Mouse (Mus musculus) lung, adult 18-20 months (tissue): ENCODE results near the gene Ppp4r1.

ENCODE experiments used
- DNase-seq, 2 experiments: peaks; one replicate each; pipeline ENCODE4 v3.0.0; 2022; ENCODE audit warnings: mixed read lengths in 2 of 2

The Ppp4r1 gene

DNA sequence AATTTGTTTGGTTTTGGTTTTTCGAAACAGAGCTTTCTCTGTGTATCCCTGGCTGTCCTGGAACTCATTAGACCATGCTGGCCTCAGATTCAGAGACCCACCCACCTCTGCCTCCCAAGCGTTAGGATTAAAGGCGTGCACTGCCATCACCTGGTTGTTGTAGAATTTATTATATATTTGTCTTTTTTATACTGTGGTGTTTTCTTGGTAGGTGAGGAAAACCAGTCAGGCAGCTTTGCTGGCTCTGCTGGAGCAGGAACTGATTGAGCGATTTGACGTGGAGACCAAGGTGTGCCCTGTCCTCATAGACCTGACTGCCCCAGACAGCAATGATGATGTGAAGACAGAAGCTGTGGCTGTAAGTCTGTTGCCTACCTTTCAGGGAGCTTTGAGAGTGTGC, 28.7 kb downstream of the Ppp4r1 start:
- peak in 1 of 2 experiments; percentile 43 for DNase-seq

DNA sequence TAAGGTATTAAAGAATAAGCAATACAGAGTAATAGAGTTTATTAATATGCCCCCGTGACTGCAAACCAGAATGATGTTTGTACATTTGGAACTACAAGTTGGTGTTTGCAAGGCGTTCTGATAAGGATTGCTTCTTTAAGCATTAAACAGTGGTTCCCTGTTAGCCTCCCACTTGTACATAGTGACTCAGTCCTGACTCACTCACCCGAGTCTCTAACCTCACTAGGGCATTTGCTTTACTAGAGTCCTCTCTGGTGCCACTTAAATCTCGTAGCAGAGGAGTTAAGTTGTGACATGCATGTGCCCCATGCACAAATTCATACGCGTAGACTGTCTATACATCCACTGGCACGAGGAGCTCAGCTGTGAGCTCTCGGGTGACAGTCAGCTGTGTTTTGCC, 31.4 kb downstream of the Ppp4r1 start:
- DNase-seq = no peak

DNA sequence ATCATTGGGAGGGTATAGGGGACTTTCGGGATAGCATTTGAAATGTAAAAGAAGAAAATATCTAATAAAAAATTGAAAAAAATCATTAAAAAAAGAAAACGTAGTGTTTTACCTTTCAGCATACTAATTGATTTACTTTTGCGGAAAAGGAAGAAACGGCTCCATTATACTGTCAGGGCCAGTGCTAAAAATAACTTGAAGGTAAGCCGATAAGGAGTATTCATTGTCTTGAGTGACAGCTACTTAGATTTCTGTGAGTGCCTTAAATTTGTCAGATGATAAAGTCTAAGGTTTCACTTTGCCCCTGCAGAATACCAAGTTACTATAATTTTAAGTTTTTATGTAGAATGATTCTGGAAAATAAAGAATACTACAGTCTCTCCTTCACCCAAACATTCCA, 37.8 kb downstream of the Ppp4r1 start:
- DNase-seq = no peak

DNA sequence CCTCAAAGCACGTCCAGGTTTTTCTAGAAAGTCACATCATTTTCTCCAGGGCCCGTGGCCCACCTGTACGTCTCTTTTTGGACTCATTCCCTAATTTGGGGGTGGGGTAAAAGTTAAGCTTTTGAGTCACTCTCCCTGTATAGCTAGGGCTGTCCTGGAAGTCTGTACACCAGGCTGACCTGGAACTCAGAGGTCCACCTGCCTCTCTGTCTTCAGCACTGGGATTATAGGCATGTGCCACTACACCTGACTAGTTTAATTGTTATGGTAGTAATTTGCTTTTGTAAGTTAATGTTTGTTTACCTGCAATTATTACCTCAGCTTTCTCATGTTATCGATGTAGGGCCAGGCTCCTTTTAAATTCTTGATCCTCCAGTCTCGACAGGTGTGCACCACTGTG, 40.0 kb downstream of the Ppp4r1 start:
- DNase-seq = no peak

DNA sequence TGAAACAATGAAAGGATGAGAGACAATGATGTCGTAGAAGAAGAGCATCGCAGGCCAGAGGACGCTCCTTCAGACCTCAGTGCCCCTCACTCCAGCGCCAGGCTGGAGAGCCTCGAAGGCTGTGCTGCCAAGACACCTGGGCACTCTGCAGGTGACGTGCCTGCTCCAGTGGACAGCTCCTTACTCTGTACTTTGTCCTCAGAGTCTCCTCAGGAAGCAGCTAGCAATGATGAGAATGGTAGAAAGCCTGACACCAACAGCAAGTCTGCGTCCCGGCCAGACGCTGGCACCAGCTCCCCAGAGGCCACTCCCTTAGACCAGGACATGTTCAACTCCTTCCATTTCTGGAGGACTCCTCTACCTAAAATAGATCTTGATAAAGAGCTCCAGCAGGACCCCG, 41.9 kb downstream of the Ppp4r1 start:
- no peak for DNase-seq

DNA sequence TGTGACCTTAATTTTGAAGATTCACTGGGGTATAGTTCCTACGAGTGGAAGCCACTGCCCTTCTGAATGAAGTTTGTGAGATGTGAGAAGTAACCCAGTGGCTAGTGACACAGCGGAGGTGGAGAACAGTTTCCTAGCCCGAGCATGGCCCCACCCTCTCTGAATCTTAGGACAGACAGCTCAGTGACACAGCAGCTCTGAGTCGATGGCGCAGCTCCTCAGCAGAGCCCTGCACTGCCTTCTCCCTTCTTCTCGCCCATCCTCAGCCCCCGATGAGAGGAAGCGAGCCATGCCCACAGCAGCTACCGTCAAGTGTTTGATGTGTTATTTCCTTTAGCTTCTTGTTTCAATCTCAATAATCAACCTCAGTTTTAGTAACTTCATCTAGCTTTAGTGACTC, 43.9 kb downstream of the Ppp4r1 start:
- DNase-seq = no peak

DNA sequence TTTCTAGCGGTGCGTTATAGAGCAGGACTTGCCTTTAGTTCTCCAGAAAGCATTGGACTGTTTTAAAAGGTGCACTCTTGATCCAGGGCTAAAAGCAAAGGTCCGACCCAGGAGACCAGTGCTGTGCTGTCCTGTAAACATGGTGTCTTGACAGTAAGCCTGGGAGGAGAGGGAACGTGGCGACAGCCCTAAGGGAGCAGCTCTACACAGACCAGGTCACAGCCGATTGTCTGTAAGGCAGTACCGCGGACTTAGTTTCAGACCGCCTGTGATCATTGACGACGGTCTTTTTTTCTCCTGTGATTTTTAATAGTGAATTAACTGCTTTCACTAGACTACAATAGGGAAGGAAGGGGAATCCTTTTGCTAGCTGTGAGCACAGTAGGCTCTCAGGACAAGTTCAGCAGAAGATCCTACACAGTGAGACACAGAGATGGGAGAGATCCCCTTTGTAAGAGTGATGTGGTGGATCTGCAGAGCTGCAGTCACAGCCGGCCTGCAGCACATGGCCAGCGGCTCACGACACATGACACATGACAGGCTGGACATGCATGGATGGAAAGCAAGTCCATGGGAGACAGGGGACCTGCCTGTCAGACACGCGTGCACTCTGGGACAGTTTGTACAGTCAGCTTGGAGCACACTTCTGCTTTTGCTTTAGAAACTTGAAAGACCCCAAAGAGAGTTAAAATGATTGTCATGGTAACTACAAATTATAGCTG, 44.9 kb downstream of the Ppp4r1 start:
- no peak for DNase-seq

DNA sequence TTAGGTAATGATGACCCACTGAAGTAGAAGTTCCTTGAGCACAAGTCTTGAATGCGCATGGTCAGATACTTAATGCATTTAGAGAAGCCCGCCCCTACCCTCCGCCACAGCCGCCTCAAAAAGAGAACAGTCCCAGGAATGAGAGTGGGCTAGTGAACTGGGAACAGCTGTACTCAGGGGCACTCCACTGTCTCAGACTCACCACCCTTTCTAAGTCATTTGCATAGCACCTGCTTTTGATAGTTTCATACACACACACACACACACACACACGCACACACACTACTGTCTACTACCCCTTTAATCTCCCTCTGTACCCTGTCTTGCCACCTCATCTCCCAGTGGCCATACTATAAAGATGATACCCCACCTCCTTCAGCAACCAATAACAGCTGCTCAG, 45.5 kb downstream of the Ppp4r1 start:
- DNase-seq = no peak

DNA sequence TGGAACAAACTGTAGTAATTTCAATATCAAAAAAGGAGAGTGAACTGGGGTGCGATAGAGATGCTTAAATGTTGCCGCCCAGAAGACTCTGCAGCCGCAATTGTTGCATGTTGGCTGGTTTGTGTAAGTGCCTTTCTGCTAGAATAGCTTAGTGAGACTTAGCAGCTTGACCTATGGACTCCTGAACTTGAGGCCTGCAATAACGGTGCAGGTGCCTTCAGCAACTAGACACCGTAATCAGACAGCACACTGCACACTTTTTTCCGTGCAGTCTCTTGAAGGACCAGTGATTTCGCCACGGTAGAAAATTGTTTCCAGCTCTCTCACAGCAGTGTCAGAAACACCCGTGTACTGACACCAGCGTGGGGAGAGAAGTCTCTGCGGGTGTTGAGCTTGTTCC, 46.6 kb downstream of the Ppp4r1 start:
- DNase-seq = no peak

DNA sequence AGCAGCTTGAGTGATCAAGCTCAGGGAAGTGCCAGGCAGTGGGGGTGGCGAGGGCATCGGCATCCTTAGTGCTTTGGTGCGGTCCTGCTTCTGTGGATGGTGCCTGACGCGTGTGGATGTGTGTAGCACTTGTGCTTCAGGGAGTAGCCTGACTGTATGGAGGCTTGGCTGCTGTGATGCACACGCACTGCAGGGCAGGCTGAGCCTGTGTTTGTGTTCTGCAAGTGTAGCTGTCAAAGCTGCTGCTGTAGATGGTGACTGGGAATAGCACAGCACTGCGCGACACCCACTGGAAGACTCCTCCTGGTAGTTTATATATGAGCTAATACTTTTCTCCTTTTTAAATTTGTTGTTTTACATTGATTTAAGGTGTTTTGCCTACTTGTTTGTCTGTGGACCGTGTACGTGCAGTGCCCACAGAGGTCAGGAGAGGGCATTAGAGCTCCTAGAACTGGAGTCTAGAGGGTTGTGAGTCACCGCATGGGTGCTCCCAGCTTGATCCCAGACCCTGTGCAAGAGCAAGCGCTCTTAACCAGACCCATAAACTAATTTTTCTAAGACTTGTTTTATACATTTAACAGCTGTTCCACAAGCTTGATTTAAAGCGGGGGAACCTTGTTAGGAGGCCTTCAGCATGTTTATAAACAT, 48.0 kb downstream of the Ppp4r1 start:
- DNase-seq = no peak

DNA sequence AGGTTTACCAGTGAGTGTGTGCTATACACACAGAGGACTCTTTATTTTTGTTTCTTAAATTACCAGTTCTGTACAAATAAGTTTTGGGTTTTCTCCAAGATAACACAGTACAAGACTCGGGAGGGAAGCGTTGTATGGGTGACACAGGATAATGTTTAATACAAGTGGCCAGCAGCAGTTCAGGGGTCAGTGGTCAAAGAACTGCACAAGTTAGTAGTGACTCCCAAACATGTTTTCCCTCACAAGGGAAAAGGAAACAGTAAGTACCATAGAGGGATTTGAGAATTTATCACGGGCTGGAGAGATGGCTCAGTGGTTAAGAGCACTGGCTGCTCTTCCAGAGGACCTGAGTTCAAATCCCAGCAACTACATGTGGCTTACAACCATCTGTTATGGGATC, 51.5 kb downstream of the Ppp4r1 start:
- no peak for DNase-seq

DNA sequence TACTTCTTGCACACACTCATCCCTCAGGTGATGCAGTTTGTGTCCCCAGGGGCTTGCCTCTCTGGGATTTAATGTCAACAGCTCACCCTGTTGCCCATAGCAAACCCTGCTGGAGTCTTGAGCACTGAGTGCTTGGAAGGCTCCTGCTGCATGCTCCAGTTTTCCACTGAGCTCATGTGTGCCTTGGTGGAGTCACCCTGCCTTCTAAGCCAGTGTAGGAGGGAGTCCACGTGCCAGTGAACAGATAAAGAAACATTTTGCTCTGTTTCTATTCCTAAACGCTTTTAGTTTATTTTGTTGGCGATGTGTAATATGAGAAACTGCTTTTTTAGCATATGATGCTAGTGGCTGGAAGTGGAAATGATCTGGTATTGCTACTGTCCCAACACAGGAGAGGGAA, 54.4 kb downstream of the Ppp4r1 start:
- DNase-seq = no peak

DNA sequence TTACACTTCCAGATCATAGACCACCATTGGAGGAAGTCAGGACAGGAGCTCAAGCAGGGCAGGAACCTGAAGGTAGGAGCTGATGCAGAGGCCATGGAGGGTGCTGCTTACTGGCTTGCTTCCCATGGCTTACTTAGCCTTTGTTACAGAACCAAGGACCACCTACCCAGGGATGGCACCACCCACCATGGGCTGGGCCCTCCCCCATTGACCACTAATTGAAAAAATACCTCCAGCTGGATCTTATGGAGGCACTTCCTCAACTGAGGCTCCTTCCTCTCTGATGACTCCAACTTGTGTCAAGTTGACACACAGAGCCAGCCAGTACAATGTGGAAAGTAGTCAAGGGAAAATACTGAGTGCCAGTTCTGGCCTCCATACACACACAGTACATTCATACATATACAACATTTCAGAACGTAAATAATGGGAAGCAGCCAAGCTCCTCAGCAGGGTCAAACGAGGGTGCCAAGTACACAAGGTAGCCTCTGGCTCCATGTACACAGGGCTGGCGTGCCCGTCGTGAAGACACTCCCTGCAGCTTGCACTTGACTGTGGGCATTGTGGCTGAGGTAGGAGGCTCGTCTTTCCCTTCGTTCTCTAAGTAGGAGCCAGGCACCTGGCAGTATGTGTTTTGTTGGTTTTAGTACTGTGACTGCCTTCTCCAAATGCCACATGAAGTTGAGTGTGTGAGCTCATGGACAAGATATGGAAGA, 57.3 kb downstream of the Ppp4r1 start:
- DNase-seq = peak in 1 of 2 experiments; percentile 41

DNA sequence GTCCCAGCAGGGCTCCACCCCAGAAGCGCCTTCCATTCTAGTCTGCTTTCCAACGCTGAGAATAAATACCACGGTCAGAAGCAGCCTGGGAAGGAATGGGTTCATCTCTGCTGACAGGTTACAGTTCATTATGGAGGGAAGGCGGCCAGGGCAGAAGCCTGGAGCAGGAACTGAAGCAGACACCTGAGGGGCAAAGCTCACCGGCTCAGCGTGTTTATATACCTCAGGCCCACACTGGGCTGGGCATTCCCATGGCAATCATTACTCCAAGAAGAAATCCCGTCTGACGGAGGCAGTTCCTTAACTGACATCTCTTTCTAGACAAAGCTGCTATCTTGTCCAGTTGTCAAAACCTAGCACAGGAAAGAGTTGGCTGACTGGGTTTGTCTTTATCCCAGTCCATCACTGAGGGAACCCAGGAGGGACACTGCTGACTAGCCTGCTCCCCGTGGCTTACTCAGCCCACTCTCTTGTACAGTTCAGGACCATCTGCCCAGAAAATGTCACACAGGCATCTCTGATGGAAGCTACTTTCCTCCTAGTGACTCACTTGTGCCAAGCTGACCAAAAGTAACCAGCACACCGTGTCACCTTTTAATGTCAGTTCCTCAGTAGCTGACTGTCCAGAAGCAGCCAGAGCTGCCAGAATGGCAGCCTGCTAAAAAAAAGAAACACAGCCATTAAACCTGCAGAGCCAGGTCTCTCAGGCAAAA, 60.5 kb downstream of the Ppp4r1 start:
- no peak for DNase-seq

DNA sequence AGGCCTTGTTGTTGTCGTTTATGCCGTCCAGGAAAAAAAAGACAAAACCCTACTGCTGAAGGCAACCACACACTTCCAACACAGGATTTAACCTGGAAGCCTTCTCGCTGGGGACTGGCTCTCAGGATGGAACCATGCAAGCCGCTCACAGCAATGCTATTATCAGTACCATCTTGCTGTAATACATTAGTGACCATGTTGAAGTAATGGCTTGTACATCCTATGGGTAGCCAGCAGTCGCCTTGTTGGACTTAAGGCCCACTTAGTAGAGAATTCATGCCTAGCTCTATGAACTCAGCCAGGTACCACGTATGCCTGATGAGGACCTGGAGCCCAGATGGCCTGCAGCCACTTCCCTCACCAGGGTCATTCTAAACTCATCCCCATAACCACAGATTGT, 63.0 kb downstream of the Ppp4r1 start:
- no peak for DNase-seq

DNA sequence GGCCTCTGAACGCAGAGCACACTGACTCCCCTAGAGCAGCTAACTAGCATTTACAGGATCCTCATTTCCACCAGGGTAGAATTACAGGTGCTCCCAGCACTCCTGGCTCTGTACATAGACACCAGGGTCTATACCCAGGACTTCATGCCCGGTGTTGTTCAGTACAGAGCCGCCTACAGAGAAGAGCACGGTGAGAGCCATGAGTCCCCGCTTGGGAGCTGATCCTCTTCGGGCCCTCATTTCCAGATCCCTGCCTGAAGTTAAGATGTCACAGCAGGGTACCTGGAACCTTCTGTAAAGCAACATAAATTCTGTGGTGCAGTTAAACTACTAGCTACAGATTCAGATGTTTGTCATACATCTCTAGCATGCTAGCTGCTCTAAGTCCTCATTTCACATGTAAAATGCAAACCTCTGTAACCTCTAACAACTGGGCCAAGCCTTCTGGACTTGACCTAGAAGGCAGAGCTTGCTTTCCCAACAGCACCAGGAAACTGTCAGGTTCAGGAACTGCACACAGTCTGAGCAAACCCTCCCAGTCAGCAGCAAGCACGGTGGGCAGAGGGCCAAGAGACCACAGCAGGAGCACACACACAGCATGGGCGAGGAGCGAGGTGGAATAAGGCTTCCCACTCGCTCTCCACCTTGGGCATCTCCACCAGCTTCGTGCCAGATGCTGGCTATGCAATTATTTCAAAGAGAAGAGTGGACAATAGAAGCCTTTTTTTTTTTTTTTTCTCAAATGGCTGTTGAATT, 65.5 kb downstream of the Ppp4r1 start:
- no peak for DNase-seq

DNA sequence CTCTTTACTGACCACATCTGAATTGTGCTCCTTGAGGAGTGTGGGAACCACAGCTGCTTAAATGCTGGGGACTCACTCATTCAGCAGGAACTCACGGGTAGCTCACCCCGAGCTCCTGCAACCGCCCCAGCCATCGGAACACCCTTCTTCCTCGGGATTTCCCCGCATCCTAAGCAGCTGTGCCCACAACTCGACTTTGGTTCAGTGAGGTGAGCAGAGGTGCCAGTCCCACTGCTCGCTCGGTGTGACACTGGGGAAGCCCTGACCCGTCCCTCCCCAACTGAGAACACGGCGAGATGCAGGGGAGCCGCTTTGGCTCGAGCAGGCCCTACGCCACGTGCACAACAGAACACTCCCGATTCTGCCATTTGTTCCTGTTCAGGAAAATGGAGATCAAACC, 68.1 kb downstream of the Ppp4r1 start:
- no peak for DNase-seq

DNA sequence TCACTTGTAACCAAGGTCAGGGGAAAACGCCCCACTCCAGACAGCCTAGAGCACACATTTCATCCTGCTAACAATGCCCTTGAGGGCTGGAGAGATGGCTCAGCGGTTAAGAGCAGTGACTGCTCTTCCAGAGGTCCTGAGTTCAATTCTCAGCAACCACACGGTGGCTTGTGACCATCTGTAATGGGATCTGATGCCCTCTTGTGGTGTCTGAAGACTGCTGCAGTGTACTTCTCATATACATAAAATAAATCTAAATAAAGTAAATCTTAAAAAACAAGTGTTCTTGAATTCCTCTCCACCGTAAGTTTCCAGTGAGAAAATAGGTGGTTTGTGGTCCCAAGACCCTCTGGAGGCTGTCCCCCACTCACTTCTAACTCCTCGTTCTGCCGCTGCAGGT, 69.4 kb downstream of the Ppp4r1 start:
- no peak for DNase-seq

DNA sequence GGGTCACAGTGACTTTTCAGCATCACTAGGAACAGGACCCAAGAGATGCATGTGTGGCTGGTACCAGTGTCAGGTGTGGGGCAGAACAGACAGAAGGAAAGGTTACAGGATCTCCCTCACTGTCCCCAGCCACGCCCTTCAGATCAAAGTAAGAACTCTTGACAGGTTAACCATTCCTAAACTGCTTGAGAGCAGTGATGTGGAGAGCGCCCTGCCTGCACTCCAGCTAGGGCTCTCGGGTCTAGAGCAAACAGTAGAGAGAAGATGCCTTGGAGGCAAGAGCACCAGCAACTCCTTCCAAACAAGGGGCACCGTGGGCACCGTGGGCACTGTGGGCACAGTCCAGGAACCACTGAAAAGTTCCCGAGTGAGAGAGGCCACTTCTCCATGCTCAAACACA, 71.0 kb downstream of the Ppp4r1 start:
- peak; percentile 57 to 65 for DNase-seq

DNA sequence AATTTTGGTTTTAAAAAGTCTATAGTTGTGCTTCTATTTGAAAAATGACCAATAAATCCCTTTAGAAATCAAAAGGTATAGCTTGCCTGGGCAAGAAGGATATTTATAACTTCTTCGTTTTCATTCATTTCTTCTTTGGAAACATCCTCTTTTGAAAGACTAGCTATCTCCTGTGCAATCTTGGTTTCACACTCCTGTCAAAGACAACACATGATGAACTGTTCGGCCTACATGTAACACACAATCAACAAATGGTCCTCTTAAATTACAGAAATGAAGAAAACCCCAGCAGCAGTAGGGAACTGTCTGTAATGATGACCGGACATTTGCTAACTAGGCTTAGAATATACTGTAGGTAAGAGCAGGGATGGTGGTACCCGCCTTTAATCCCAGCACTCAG, 71.6 kb downstream of the Ppp4r1 start:
- DNase-seq = no peak

DNA sequence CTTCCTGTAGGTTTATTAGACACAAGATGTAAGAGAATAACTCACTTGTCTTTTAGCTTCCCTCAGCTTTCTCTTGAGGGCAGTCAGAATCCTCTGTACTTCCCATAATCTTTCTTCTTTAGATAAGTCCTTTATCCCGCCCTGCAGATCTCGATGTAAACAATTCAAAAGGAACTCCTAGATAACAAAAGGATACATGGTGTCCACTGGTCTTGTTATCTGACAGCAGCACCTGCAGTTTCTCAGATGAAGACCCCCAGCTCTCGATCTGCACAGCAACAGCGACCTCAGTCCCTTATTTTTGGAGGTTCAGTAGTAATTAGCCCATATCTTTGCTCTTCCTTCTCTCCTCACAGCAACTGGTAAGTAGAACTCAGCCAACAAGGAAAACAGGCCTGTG, 75.2 kb downstream of the Ppp4r1 start:
- no peak for DNase-seq

DNA sequence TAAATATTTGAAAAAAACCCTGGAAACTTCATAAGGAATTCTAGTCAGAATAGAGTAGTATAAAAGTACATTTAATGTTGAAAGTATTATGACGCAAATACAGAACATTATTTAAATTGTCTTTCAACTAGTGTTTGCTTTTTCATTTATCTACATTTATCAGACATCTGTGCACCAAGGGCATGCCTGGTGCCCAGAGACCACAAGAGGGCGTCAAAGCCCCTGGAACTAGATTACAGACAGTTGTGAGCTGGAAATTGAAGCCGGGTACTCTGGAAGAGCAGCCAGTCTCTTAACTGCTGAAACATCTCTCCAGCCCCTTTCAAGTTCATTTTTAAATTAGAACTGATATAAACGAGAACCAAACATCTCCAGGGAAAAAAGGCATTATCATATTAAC, 80.2 kb downstream of the Ppp4r1 start:
- peak in 1 of 2 experiments; percentile 38 for DNase-seq

DNA sequence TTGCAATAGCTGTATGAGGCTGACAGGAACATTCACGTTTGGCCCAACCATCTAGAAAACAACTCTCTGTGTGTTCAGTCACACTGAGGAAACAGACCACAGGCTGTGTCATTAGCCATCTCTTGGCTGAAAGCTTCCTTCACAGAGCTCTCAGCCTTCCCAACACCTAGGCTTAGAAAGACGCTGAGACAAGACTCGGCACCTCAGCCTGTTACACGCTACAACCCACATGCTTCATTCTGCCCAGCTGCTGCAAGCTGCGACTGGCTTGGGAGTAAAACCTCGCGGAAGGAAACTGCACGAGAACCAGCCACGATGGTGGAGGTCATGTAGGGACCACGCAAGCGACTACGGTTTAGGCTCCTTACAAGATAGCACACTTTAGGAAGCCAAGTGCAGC, 81.5 kb downstream of the Ppp4r1 start:
- DNase-seq = no peak
